Mouse (Mus musculus): ENCODE measurements around the gene Fzd7. TPM values are rescaled to one million over a fixed set of nuclear protein-coding genes. Genes with fewer than 3 reads are reported as not detected.

Gene Fzd7
- polyA plus RNA-seq, 1 experiment from 2014 or later = 22.7 TPM

DNA sequence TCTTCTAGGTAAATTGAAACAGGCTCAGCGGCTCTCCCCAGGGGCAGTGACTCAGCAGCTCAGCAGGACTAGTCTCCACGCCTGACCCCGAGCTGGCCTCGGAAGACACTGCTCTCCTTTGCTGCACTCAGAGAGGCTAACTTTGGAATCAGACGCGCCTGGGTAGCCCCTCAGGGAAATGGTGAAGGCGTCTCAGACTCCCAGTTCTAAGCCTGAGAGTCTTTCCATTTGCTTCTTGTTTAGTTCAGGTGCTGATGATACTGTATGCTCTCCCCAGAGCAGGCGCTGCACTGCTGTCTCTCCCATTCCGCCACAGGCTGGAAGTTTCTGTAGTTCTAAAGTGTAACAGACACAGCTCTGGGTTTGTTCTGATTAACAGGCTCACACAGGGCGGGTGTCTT is 5.4 kb downstream of the Fzd7 start:
- Histone ChIP-seq H3K9ac (peak overlapping the region; percentile 44), H3K9me3 (ENCODE audit: low read depth, low read length) (no peaks in the 10 kb centered on the region)
- TF ChIP-seq CTCF (IDR thresholded peaks at IDR 0.05; ENCODE audit: low read depth) = no peak

DNA sequence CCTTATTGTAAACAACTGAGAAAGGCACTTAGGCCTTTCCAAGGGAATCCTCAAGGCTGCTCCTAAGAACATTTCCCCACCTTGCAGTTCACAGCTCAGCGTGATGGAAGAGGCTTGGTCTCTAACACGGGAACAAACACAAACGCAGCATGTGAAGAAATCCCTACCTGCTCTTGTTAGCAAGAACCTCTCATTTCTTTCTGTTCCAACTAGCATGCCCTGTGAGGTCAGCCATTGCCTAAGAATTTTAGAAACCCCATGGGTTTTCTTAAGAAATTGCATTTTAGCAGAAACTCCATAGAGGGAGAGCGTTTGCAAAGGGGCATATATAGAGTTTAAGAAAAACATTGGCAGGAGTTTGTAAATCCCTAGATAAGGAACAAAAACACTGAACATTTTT is 6.3 kb downstream of the Fzd7 start:
- H3K36me3 ChIP-seq (ENCODE audit: insufficient read depth) = peaks cover 46% of the 10 kb centered on the region
- H3K4me3 ChIP-seq (ENCODE audit: low read depth, low read length) = no peak overlapping the region
- DNase-seq (peak; percentile 73), ATAC-seq (ENCODE audit: insufficient read depth) (no peak)
- TF ChIP-seq CTCF (IDR thresholded peaks at IDR 0.05; ENCODE audit: low read depth) = no peak
- WGBS = 13% methylated on average over 4 of the region's 4 CpGs
- peaks cover 31% of the 10 kb centered on the region for H3K4me1 ChIP-seq (ENCODE audit: insufficient read depth)
- peak overlapping the region; percentile 75; the same call in 1 of the 2 replicates for H3K27ac ChIP-seq (ENCODE audit: low read depth)
- H3K27me3 ChIP-seq (ENCODE audit: insufficient read depth, low read length) = no peaks in the 10 kb centered on the region
- H3K9me3 ChIP-seq (ENCODE audit: low read depth, low read length) = no peaks in the 10 kb centered on the region
- H3K9ac ChIP-seq = 0 out of 2 replicates have a peak overlapping the region, but pooled peaks have one; percentile 20
- peak overlapping the region; percentile 93 for H3K4me2 ChIP-seq

More for the DNA sequence above, 5.4 kb downstream of the Fzd7 start:
- Histone ChIP-seq H3K36me3 (ENCODE audit: insufficient read depth) (peaks cover 49% of the 10 kb centered on the region), H3K27me3 (ENCODE audit: insufficient read depth, low read length) (no peaks in the 10 kb centered on the region), H3K27ac (ENCODE audit: low read depth) (peak overlapping the region; percentile 82), H3K4me1 (ENCODE audit: insufficient read depth) (peaks cover 31% of the 10 kb centered on the region), H3K4me2 (peak overlapping the region; percentile 93), H3K4me3 (ENCODE audit: low read depth, low read length) (peak overlapping the region; percentile 85)
- peak; percentile 49 for DNase-seq
- WGBS = 7% methylated on average over 10 of the region's 10 CpGs
- ATAC-seq (ENCODE audit: insufficient read depth) = no peak

DNA sequence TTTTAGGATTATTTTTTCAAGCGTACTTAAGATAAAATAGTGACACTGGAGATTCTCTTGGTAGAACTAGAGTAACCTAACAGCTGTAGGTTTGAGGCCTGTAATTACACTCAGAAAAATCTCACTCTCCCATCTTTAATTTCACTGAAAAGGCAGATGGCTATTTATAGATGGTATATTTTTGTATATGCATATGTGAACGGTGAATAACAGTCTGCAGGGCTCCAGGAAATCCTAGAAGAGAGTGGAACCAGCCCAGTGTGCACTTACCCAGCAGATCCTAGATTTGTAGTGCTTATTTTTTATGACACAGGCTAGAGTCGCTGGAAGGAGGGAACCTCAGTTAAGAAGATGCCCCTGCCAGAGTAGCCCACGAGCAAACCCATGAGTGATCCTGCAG is 6.8 kb downstream of the Fzd7 start:
- H3K27me3 ChIP-seq (ENCODE audit: insufficient read depth, low read length) = no peaks in the 10 kb centered on the region
- DNase-seq (no peak), ATAC-seq (ENCODE audit: insufficient read depth) (no peak)
- H3K36me3 ChIP-seq (ENCODE audit: insufficient read depth) = peaks cover 41% of the 10 kb centered on the region
- H3K9ac ChIP-seq = peak overlapping the region; percentile 20; the same call in 1 of the 2 replicates
- WGBS = 23% methylated on average over 4 of the region's 4 CpGs
- TF ChIP-seq CTCF (IDR thresholded peaks at IDR 0.05; ENCODE audit: low read depth) = no peak
- H3K9me3 ChIP-seq (ENCODE audit: low read depth, low read length) = no peaks in the 10 kb centered on the region
- peak overlapping the region; percentile 93 for H3K4me2 ChIP-seq
- H3K27ac ChIP-seq (ENCODE audit: low read depth) = peak overlapping the region; percentile 75
- peaks cover 31% of the 10 kb centered on the region for H3K4me1 ChIP-seq (ENCODE audit: insufficient read depth)
- H3K4me3 ChIP-seq (ENCODE audit: low read depth, low read length) = no peak overlapping the region

DNA sequence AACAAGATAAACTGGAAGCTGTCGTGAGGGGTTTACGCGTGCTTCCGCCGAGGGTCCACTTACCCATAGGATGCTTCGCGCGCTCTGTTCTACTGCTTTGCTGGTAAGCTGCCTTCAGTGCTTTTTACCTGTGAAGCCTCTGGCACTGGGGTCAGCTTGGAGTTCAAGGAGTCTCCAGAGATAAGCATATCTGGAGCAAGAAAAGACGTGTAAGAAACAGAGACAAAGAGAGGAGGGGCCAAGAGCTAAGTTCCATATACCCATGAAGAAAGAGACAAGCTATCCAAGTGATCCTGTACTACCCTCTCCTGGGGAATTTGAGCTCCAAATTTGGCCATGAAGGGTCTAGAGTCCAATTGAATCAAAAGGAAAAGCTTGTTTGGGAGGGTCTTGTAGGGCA is 9.3 kb downstream of the Fzd7 start:
- 54% methylated on average over 9 of the region's 9 CpGs for WGBS

DNA sequence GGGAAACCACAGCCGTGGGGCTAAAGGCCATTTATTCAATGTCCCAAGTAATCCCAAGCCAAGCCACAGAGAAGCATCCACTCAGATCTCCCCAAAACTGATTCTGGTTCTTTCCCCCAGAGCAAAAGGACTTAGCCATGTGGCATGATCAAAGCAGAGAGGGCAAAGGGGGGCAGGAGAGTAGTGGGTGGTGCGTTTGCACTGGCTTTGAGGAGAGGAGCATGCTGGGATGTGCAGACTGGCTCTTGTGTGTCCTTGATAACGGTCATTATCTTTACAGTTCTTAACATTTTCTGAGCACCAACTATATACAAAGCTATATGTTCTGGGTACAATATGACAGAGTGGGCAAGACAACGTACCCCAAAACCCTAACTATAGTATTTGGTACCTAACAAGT is 10.2 kb downstream of the Fzd7 start:
- Histone ChIP-seq H3K4me2 (no peak overlapping the region), H3K9ac (no peak overlapping the region), H3K4me1 (ENCODE audit: insufficient read depth) (peaks cover 29% of the 10 kb centered on the region), H3K36me3 (ENCODE audit: insufficient read depth) (peaks cover 18% of the 10 kb centered on the region), H3K27me3 (ENCODE audit: insufficient read depth, low read length) (no peaks in the 10 kb centered on the region), H3K9me3 (ENCODE audit: low read depth, low read length) (no peaks in the 10 kb centered on the region), H3K27ac (ENCODE audit: low read depth) (no peak overlapping the region), H3K4me3 (ENCODE audit: low read depth, low read length) (no peak overlapping the region)
- DNase-seq (no peak), ATAC-seq (ENCODE audit: insufficient read depth) (no peak)
- no peak for TF ChIP-seq CTCF (IDR thresholded peaks at IDR 0.05; ENCODE audit: low read depth)
- 52% methylated on average over 4 of the region's 4 CpGs for WGBS

More for the DNA sequence above, 9.3 kb downstream of the Fzd7 start:
- TF ChIP-seq CTCF (IDR thresholded peaks at IDR 0.05; ENCODE audit: low read depth) = no peak; the same call in 1 of the 2 replicates
- ATAC-seq (ENCODE audit: insufficient read depth) = no peak
- Histone ChIP-seq H3K36me3 (ENCODE audit: insufficient read depth) (peaks cover 25% of the 10 kb centered on the region), H3K9me3 (ENCODE audit: low read depth, low read length) (no peaks in the 10 kb centered on the region), H3K27ac (ENCODE audit: low read depth) (no peak overlapping the region), H3K27me3 (ENCODE audit: insufficient read depth, low read length) (no peaks in the 10 kb centered on the region), H3K4me2 (no peak overlapping the region), H3K4me1 (ENCODE audit: insufficient read depth) (peaks cover 31% of the 10 kb centered on the region), H3K4me3 (ENCODE audit: low read depth, low read length) (no peak overlapping the region), H3K9ac (no peak overlapping the region)
- no peak for DNase-seq

DNA sequence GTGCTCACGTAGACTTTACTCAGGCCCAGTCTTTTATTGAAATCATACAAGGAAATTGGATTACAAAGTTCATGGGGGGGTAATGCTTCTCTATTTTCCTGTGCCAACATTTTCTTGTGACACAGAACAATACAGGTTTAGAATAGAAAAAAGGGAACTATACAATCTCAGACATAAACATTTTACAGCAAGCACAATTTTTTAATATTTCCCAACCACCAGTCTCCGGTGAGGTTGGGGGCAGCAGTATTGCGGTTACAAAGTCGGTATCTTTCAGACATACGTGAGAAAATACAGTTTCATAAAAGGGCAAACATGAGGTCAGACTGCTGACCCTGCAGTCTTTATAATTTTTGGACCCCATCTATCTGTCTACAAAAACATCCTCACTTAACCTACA is 13.7 kb downstream of the Fzd7 start:
- 0 out of 2 replicates have a peak, but pooled peaks cover 2% of the 10 kb centered on the region for H3K36me3 ChIP-seq (ENCODE audit: insufficient read depth)
- DNase-seq = no peak
- no peak overlapping the region for H3K4me2 ChIP-seq
- TF ChIP-seq CTCF (IDR thresholded peaks at IDR 0.05; ENCODE audit: low read depth) = no peak
- H3K9me3 ChIP-seq (ENCODE audit: low read depth, low read length) = no peaks in the 10 kb centered on the region
- no peak overlapping the region for H3K9ac ChIP-seq
- no peak overlapping the region for H3K27ac ChIP-seq (ENCODE audit: low read depth)
- H3K4me3 ChIP-seq (ENCODE audit: low read depth, low read length) = no peak overlapping the region
- H3K27me3 ChIP-seq (ENCODE audit: insufficient read depth, low read length) = no peaks in the 10 kb centered on the region
- no peak for ATAC-seq (ENCODE audit: insufficient read depth)
- WGBS = 87% methylated on average over 5 of the region's 5 CpGs
- 0 out of 2 replicates have a peak, but pooled peaks cover 10% of the 10 kb centered on the region for H3K4me1 ChIP-seq (ENCODE audit: insufficient read depth)

DNA sequence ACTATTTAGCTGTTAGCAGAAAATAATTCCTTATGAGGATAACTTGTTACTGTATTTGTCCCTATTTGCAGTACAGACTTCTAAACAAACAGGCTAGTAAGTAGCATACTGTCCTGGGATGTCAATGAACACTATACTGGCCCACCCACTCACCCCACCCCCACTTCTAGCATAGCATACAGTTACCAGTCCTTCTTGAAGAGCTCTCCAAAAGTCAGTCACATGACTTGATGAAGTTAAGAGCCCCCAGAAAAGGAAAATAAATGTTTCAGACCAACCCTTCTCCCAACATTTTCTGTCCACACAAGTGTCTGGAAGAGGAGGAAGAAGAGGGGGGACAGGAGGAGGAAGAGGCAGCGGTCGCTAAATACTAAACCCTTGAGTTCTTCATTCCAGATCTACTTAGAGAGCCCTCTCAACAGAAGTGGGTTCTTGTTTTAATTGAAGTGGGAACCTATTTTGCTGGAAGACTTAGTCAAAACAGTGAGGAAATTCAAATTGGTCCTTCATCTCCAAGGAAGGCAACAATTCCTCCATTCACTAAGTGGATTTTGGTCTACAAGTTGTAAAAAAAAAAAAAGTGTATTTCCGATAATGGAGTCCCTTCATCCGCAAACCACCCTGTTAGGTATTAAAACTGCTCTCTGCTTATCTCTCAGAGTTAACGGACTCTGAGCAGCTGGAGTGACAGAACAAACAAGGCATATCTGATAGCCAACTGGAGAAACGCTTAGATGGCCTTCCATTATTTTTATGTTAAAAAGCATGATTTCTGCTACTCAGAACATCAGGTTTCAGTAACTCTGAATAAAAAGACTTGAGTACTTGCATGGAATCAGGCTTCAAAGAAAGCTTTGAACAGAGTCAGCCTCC is 15.8 kb downstream of the Fzd7 start:
- peak; percentile 74; the same call in 1 of the 2 replicates for ATAC-seq (ENCODE audit: insufficient read depth)
- no peaks in the 10 kb centered on the region for H3K36me3 ChIP-seq (ENCODE audit: insufficient read depth)
- 0 out of 2 replicates have a peak, but pooled peaks cover 3% of the 10 kb centered on the region for H3K4me1 ChIP-seq (ENCODE audit: insufficient read depth)
- H3K27me3 ChIP-seq (ENCODE audit: insufficient read depth, low read length) = no peaks in the 10 kb centered on the region
- no peak overlapping the region for H3K4me3 ChIP-seq (ENCODE audit: low read depth, low read length)
- no peaks in the 10 kb centered on the region for H3K9me3 ChIP-seq (ENCODE audit: low read depth, low read length)
- no peak overlapping the region for H3K9ac ChIP-seq
- WGBS = 48% methylated on average over 6 of the region's 6 CpGs
- no peak overlapping the region for H3K4me2 ChIP-seq
- peak; percentile 47 for DNase-seq
- no peak for TF ChIP-seq CTCF (IDR thresholded peaks at IDR 0.05; ENCODE audit: low read depth)
- peak overlapping the region; percentile 26; the same call in 1 of the 2 replicates for H3K27ac ChIP-seq (ENCODE audit: low read depth)
